Mouse (Mus musculus) T-cell, adult 2 months (primary cell): ENCODE results near the gene Fam104a.

ENCODE experiments used
- DNase-seq: peaks from one replicate; pipeline ENCODE4 v3.0.0; 2022; ENCODE audit warnings: low spot score

The Fam104a gene

GRCm38 (mm10) chr11:113683957-113684706 lies at the start of gene Fam104a, which contains the start of gene D11Wsu47e:
Fam104a (minus strand) TSS chr11:113684155.
D11Wsu47e (plus strand) TSS chr11:113684412.
- DNase-seq, result peak; percentile 95

GRCm38 (mm10) chr11:113731945-113732612 lies 48.1 kb upstream of the Fam104a start:
- DNase-seq, result no peak

- DNase-seq, result no peak
Observed at GRCm38 (mm10) chr11:113730879-113731278, 46.9 kb upstream of the Fam104a start.

- no peak for DNase-seq
Observed at GRCm38 (mm10) chr11:113729917-113730316, 46.0 kb upstream of the Fam104a start.

- no peak for DNase-seq
Observed at GRCm38 (mm10) chr11:113729239-113729638, 45.3 kb upstream of the Fam104a start.

- DNase-seq, result no peak
Observed at GRCm38 (mm10) chr11:113727992-113728391, 44.0 kb upstream of the Fam104a start.

GRCm38 (mm10) chr11:113726994-113727888 lies 43.3 kb upstream of the Fam104a start:
- no peak for DNase-seq

GRCm38 (mm10) chr11:113725235-113726048 lies 41.5 kb upstream of the Fam104a start:
- DNase-seq, result no peak

- DNase-seq, result no peak
Observed at GRCm38 (mm10) chr11:113722405-113723090, 38.6 kb upstream of the Fam104a start.

GRCm38 (mm10) chr11:113717767-113718424 lies 33.9 kb upstream of the Fam104a start:
- no peak for DNase-seq

- no peak for DNase-seq
Observed at GRCm38 (mm10) chr11:113716132-113716531, 32.2 kb upstream of the Fam104a start.

- no peak for DNase-seq
Observed at GRCm38 (mm10) chr11:113715078-113715674, 31.2 kb upstream of the Fam104a start.

- DNase-seq, result no peak
Observed at GRCm38 (mm10) chr11:113711061-113711460, 27.1 kb upstream of the Fam104a start.

GRCm38 (mm10) chr11:113710257-113710777 lies 26.4 kb upstream of the Fam104a start:
- DNase-seq, result no peak

- DNase-seq, result no peak
Observed at GRCm38 (mm10) chr11:113709731-113710256, 25.8 kb upstream of the Fam104a start, which contains the start of gene Cpsf4l. Cpsf4l (minus strand) TSS chr11:113710017.

GRCm38 (mm10) chr11:113709272-113709671 lies 25.3 kb upstream of the Fam104a start:
- DNase-seq, result no peak

- DNase-seq, result no peak
Observed at GRCm38 (mm10) chr11:113708629-113709213, 24.8 kb upstream of the Fam104a start.

- DNase-seq, result no peak
Observed at GRCm38 (mm10) chr11:113705966-113706652, 22.2 kb upstream of the Fam104a start.
